Mouse (Mus musculus) hindbrain, embryonic 13.5 days (tissue): ENCODE measurements around the gene Nup62. TPM values are rescaled to one million over a fixed set of nuclear protein-coding genes. Genes with fewer than 3 reads are reported as not detected.
A peak's percentile ranks its signal among the peaks of the same experiment; 100 is the strongest.
"Not testable (repeated sequence)": the region's sequence is repeated elsewhere in the genome, so short reads cannot be mapped to it uniquely, and the experiment has no call there.

Source experiments
- ATAC-seq: fragments of 200-750 bp; cut with Nextera tagmentation; 2 replicates; pipeline ENCODE4 v1.8.0; 2017; ENCODE audit warnings: moderate TSS enrichment; ENCODE audit not compliant: low FRiP score
- H3K27ac ChIP-seq: fragments of 300-500 bp; sonication (generic); 2 replicates; pipeline ENCODE4 v1.5.1; 2015; ENCODE audit warnings: inconsistent platforms, mild to moderate bottlenecking, moderate library complexity
- H3K27me3 ChIP-seq: fragments of 300-500 bp; sonication (generic); 2 replicates; pipeline ENCODE4 v1.6.1; 2015; ENCODE audit warnings: mild to moderate bottlenecking, inconsistent platforms
- H3K36me3 ChIP-seq: fragments of 300-500 bp; sonication (generic); 2 replicates; pipeline ENCODE4 v1.6.1; 2015; ENCODE audit warnings: mild to moderate bottlenecking, inconsistent platforms
- H3K4me1 ChIP-seq: fragments of 300-500 bp; sonication (generic); replicated peaks from 2 replicates; pipeline ENCODE4 v1.6.1; 2015; ENCODE audit warnings: inconsistent platforms
- H3K4me2 ChIP-seq: fragments of 300-500 bp; sonication (generic); 2 replicates; pipeline ENCODE4 v1.6.1; 2015; ENCODE audit warnings: inconsistent platforms, mild to moderate bottlenecking, moderate library complexity
- H3K4me3 ChIP-seq: fragments of 300-500 bp; sonication (generic); 2 replicates; pipeline ENCODE4 v1.5.1; 2015; ENCODE audit warnings: mild to moderate bottlenecking, inconsistent platforms
- H3K9ac ChIP-seq: fragments of 300-500 bp; sonication (generic); 2 replicates; pipeline ENCODE4 v1.6.1; 2015; ENCODE audit warnings: mild to moderate bottlenecking, inconsistent platforms
- H3K9me3 ChIP-seq: fragments of 300-500 bp; sonication (generic); 2 replicates; pipeline ENCODE4 v1.6.1; 2016; ENCODE audit warnings: inconsistent platforms
- WGBS: fragments of 180-500 bp; shearing (Covaris S2); methylation state at CpG from one replicate; pipeline ENCODE4 v1.1.7; 2015; 5-methylcytosine and 5-hydroxymethylcytosine counted together
- microRNA counts: library from miRNA; unstranded; fragments of <30 nt; microRNA quantifications from one replicate; lab custom pipeline; 2016
- microRNA-seq: library from miRNA; unstranded; fragments of <30 nt; microRNA quantifications from one replicate; pipeline ENCODE4, GENCODE M21; 2016
- polyA plus RNA-seq: library from polyadenylated mRNA; unstranded; fragments of >200 nt; fragmentation: Nextera tagmentation; extraction: Ambion mirVana; gene quantifications from 2 replicates; pipeline ENCODE4 v1.2.1, GENCODE M21; 2015

Gene Nup62
- polyA plus RNA-seq, 1 experiment from 2014 or later = 47.9 TPM

- H3K9me3 ChIP-seq = no peaks in the 10 kb centered on the region
- ATAC-seq = peak; percentile 96
- H3K9ac ChIP-seq = peak within 1 kb of the TSS; percentile 99
- H3K36me3 ChIP-seq = peaks cover 16% of the 10 kb centered on the region
- WGBS = 11% methylated on average over 29 of the region's 29 CpGs
- peaks cover 44% of the 10 kb centered on the region for H3K4me1 ChIP-seq
- no peaks in the 10 kb centered on the region for H3K27me3 ChIP-seq
- H3K27ac ChIP-seq = peak within 1 kb of the TSS; percentile 100
- peak within 1 kb of the TSS; percentile 98 for H3K4me2 ChIP-seq
- peak within 1 kb of the TSS; percentile 93 for H3K4me3 ChIP-seq
Observed at GRCm38 (mm10) chr7:44869697-44870528, 54.0 kb downstream of the Nup62 start, which contains the start of gene Ptov1. Ptov1 (minus strand) TSS chr7:44869788.

- Histone ChIP-seq H3K9me3 (no peaks in the 10 kb centered on the region), H3K4me3 (peak overlapping the region; percentile 93), H3K9ac (peak overlapping the region; percentile 68), H3K4me2 (peak overlapping the region; percentile 98), H3K27me3 (no peaks in the 10 kb centered on the region), H3K36me3 (peaks cover 9% of the 10 kb centered on the region), H3K27ac (peak overlapping the region; percentile 100), H3K4me1 (peaks cover 37% of the 10 kb centered on the region)
- WGBS = 85% methylated on average over 6 of the region's 6 CpGs
- no peak for ATAC-seq
Observed at GRCm38 (mm10) chr7:44870614-44871013, 54.7 kb downstream of the Nup62 start.

GRCm38 (mm10) chr7:44871181-44871580 lies 55.3 kb downstream of the Nup62 start:
- 35% methylated on average over 1 of the region's 1 CpGs for WGBS

GRCm38 (mm10) chr7:44871774-44872173 lies 55.9 kb downstream of the Nup62 start:
- ATAC-seq, H3K4me3 ChIP-seq, H3K27ac ChIP-seq, H3K4me2 ChIP-seq, H3K27me3 ChIP-seq, H3K9me3 ChIP-seq, H3K9ac ChIP-seq: not testable (repeated sequence)
- peaks cover 26% of the 10 kb centered on the region for H3K4me1 ChIP-seq
- 90% methylated on average over 2 of the region's 2 CpGs for WGBS
- H3K36me3 ChIP-seq = peaks cover 11% of the 10 kb centered on the region

More at GRCm38 (mm10) chr7:44871181-44871580, 55.3 kb downstream of the Nup62 start:
- peak overlapping the region; percentile 26; the same call in 1 of the 2 replicates for H3K27ac ChIP-seq
- H3K27me3 ChIP-seq = no peaks in the 10 kb centered on the region
- no peak overlapping the region for H3K9ac ChIP-seq
- H3K4me2 ChIP-seq = no peak overlapping the region
- H3K4me1 ChIP-seq = peaks cover 31% of the 10 kb centered on the region
- no peak for ATAC-seq
- no peak overlapping the region for H3K4me3 ChIP-seq
- peaks cover 11% of the 10 kb centered on the region for H3K36me3 ChIP-seq
- H3K9me3 ChIP-seq = no peaks in the 10 kb centered on the region

GRCm38 (mm10) chr7:44877833-44878232 lies 61.9 kb downstream of the Nup62 start:
- Histone ChIP-seq H3K9me3 (no peaks in the 10 kb centered on the region), H3K4me3 (no peak overlapping the region), H3K4me2 (no peak overlapping the region), H3K4me1 (no peaks in the 10 kb centered on the region), H3K27ac (no peak overlapping the region), H3K36me3 (peaks cover 72% of the 10 kb centered on the region), H3K27me3 (no peaks in the 10 kb centered on the region), H3K9ac (no peak overlapping the region)
- no peak for ATAC-seq
- 89% methylated on average over 14 of the region's 14 CpGs for WGBS

MicroRNAs encoded within 50 kb of the gene (microRNA counts, 519-probe panel; counts per million panel counts)
- microRNA mmu-miR-707 (lab: Ali Mortazavi, UCI) = 51.3 counts per million

Small RNAs within 50 kb of the gene (microRNA-seq; reads per million reads assigned to microRNA genes)
- gene Mir707 = not detected

Other genes starting within 250 kb of the Nup62 start
- gene Napsa, start 243.7 kb upstream of the Nup62 start, polyA plus RNA-seq = 1.1 and 1.7 TPM in 2 replicates
- 4.4 and 5.0 TPM in 2 replicates for gene Kcnc3, start 225.4 kb upstream of the Nup62 start, polyA plus RNA-seq
- 1.9 and 2.3 TPM in 2 replicates for gene Myh14, start 145.2 kb upstream of the Nup62 start, polyA plus RNA-seq
- not detected in 2 replicates for gene Izumo2, start 107.3 kb upstream of the Nup62 start, polyA plus RNA-seq
- 28.4 and 33.0 TPM in 2 replicates for gene Vrk3, start 67.7 kb upstream of the Nup62 start, polyA plus RNA-seq
- 0.78 and 0.91 TPM in 2 replicates for gene Zfp473, start 65.0 kb upstream of the Nup62 start, polyA plus RNA-seq
- gene Il4i1, start 299 bp downstream of the Nup62 start, polyA plus RNA-seq = 1.6 and 1.7 TPM in 2 replicates
- gene Atf5, start 570 bp downstream of the Nup62 start, polyA plus RNA-seq = 3.5 and 4.2 TPM in 2 replicates
- gene Akt1s1, start 32.9 kb downstream of the Nup62 start, polyA plus RNA-seq = 86.8 and 93.7 TPM in 2 replicates
- gene Tbc1d17, start 33.0 kb downstream of the Nup62 start, polyA plus RNA-seq = 108 and 112 TPM in 2 replicates
- 34.1 and 35.8 TPM in 2 replicates for gene Pnkp, start 41.1 kb downstream of the Nup62 start, polyA plus RNA-seq
- gene Ptov1, start 53.7 kb downstream of the Nup62 start, polyA plus RNA-seq = 495 and 503 TPM in 2 replicates
- 142 and 147 TPM in 2 replicates for gene Med25, start 76.6 kb downstream of the Nup62 start, polyA plus RNA-seq
- 19.3 and 19.8 TPM in 2 replicates for gene Fuz, start 80.0 kb downstream of the Nup62 start, polyA plus RNA-seq
- gene Ap2a1, start 113.4 kb downstream of the Nup62 start, polyA plus RNA-seq = 105 and 108 TPM in 2 replicates
- 0.17 TPM in 1 of 2 replicates, not detected in the other for gene Tsks, start 127.1 kb downstream of the Nup62 start, polyA plus RNA-seq
- 52.2 and 56.3 TPM in 2 replicates for gene Cpt1c, start 158.8 kb downstream of the Nup62 start, polyA plus RNA-seq
- gene Prmt1, start 170.5 kb downstream of the Nup62 start, polyA plus RNA-seq = 681 and 687 TPM in 2 replicates
- gene Irf3, start 181.6 kb downstream of the Nup62 start, polyA plus RNA-seq = 66.7 and 68.3 TPM in 2 replicates
- gene Bcl2l12, start 182.6 kb downstream of the Nup62 start, polyA plus RNA-seq = 16.2 and 19.7 TPM in 2 replicates
- 42.4 and 45.2 TPM in 2 replicates for gene Scaf1, start 200.3 kb downstream of the Nup62 start, polyA plus RNA-seq
- 11.5 and 15.4 TPM in 2 replicates for gene Rras, start 201.9 kb downstream of the Nup62 start, polyA plus RNA-seq
- gene Prr12, start 236.8 kb downstream of the Nup62 start, polyA plus RNA-seq = 13.8 and 14.5 TPM in 2 replicates
- 58.0 and 58.5 TPM in 2 replicates for gene Nosip, start 246.3 kb downstream of the Nup62 start, polyA plus RNA-seq
- gene Prrg2, start 246.6 kb downstream of the Nup62 start, polyA plus RNA-seq = 14.8 and 17.1 TPM in 2 replicates